Mouse (Mus musculus): ENCODE measurements around the gene Rpl23a. TPM values are rescaled to one million over a fixed set of nuclear protein-coding genes. Genes with fewer than 3 reads are reported as not detected.

Gene Rpl23a
- 774 and 869 TPM in 2 replicates for polyA plus RNA-seq (2015; fragmentation: Nextera tagmentation; extraction: Ambion mirVana)

GRCm38 (mm10) chr11:78182961-78183844 is at the start of gene Rpl23a:
Rpl23a (minus strand) TSS chr11:78183584.
- Histone ChIP-seq H3K27me3 (replicated peaks) (no peaks in the 10 kb centered on the region), H3K9me3 (replicated peaks) (no peaks in the 10 kb centered on the region), H3K4me3 (replicated peaks) (peak within 1 kb of the TSS; percentile 78), H3K4me2 (peak within 1 kb of the TSS; percentile 66), H3K9ac (replicated peaks) (peak within 1 kb of the TSS; percentile 87), H3K27ac (replicated peaks) (peak within 1 kb of the TSS; percentile 95), H3K4me1 (peaks cover 60% of the 10 kb centered on the region), H3K36me3 (peaks cover 24% of the 10 kb centered on the region)
- ATAC-seq (ENCODE audit: low FRiP score) = peak; percentile 92
- WGBS = 0% methylated on average over 38 of the region's 38 CpGs

- no peak overlapping the region for H3K4me2 ChIP-seq
- H3K9ac ChIP-seq (replicated peaks) = no peak overlapping the region
- H3K4me1 ChIP-seq = no peaks in the 10 kb centered on the region
- H3K27ac ChIP-seq (replicated peaks) = no peak overlapping the region
- peaks cover 78% of the 10 kb centered on the region for H3K36me3 ChIP-seq
- no peak overlapping the region for H3K4me3 ChIP-seq (replicated peaks)
- H3K9me3 ChIP-seq (replicated peaks) = no peaks in the 10 kb centered on the region
- 95% methylated on average over 6 of the region's 6 CpGs for WGBS
- H3K27me3 ChIP-seq (replicated peaks) = no peaks in the 10 kb centered on the region
- no peak for ATAC-seq (ENCODE audit: low FRiP score)
Observed at GRCm38 (mm10) chr11:78231518-78231917, 48.1 kb upstream of the Rpl23a start.

GRCm38 (mm10) chr11:78223586-78223985 is 40.2 kb upstream of the Rpl23a start:
- H3K27ac ChIP-seq (replicated peaks) = no peak overlapping the region

GRCm38 (mm10) chr11:78215709-78216317 is 32.4 kb upstream of the Rpl23a start:
- WGBS = 69% methylated on average over 11 of the region's 11 CpGs
- peak; percentile 85 for ATAC-seq (ENCODE audit: low FRiP score)

More at GRCm38 (mm10) chr11:78223586-78223985, 40.2 kb upstream of the Rpl23a start:
- no peak overlapping the region for H3K9ac ChIP-seq (replicated peaks)
- no peaks in the 10 kb centered on the region for H3K27me3 ChIP-seq (replicated peaks)
- H3K4me1 ChIP-seq = no peaks in the 10 kb centered on the region
- no peak for ATAC-seq (ENCODE audit: low FRiP score)
- H3K9me3 ChIP-seq (replicated peaks) = no peaks in the 10 kb centered on the region
- H3K36me3 ChIP-seq = peaks cover 96% of the 10 kb centered on the region
- no peak overlapping the region for H3K4me3 ChIP-seq (replicated peaks)
- 87% methylated on average over 4 of the region's 4 CpGs for WGBS
- H3K4me2 ChIP-seq = no peak overlapping the region

GRCm38 (mm10) chr11:78213086-78213817 is 29.9 kb upstream of the Rpl23a start:
- Histone ChIP-seq H3K9me3 (replicated peaks) (no peaks in the 10 kb centered on the region), H3K4me2 (no peak overlapping the region), H3K27ac (replicated peaks) (no peak overlapping the region), H3K36me3 (peaks cover 96% of the 10 kb centered on the region), H3K27me3 (replicated peaks) (no peaks in the 10 kb centered on the region), H3K4me3 (replicated peaks) (no peak overlapping the region), H3K4me1 (no peaks in the 10 kb centered on the region), H3K9ac (replicated peaks) (no peak overlapping the region)
- ATAC-seq (ENCODE audit: low FRiP score) = no peak
- WGBS = 95% methylated on average over 14 of the region's 14 CpGs

More at GRCm38 (mm10) chr11:78215709-78216317, 32.4 kb upstream of the Rpl23a start:
- Histone ChIP-seq H3K4me2 (no peak overlapping the region), H3K36me3 (peaks cover 95% of the 10 kb centered on the region), H3K4me3 (replicated peaks) (no peak overlapping the region), H3K27me3 (replicated peaks) (no peaks in the 10 kb centered on the region), H3K4me1 (no peaks in the 10 kb centered on the region), H3K9ac (replicated peaks) (no peak overlapping the region), H3K9me3 (replicated peaks) (no peaks in the 10 kb centered on the region), H3K27ac (replicated peaks) (peak overlapping the region; percentile 66)

GRCm38 (mm10) chr11:78211513-78211912 is 28.1 kb upstream of the Rpl23a start:
- peaks cover 98% of the 10 kb centered on the region for H3K36me3 ChIP-seq
- no peak overlapping the region for H3K4me3 ChIP-seq (replicated peaks)
- H3K27me3 ChIP-seq (replicated peaks) = no peaks in the 10 kb centered on the region
- 95% methylated on average over 5 of the region's 5 CpGs for WGBS
- H3K4me2 ChIP-seq = no peak overlapping the region
- peaks cover 2% of the 10 kb centered on the region; the same call in 1 of the 2 replicates for H3K4me1 ChIP-seq
- H3K9ac ChIP-seq (replicated peaks) = no peak overlapping the region
- ATAC-seq (ENCODE audit: low FRiP score) = no peak
- H3K9me3 ChIP-seq (replicated peaks) = no peaks in the 10 kb centered on the region
- H3K27ac ChIP-seq (replicated peaks) = no peak overlapping the region

GRCm38 (mm10) chr11:78210615-78211014 is 27.2 kb upstream of the Rpl23a start:
- no peak overlapping the region for H3K9ac ChIP-seq (replicated peaks)
- ATAC-seq (ENCODE audit: low FRiP score) = no peak

GRCm38 (mm10) chr11:78209886-78210285 is 26.5 kb upstream of the Rpl23a start:
- H3K4me2 ChIP-seq = no peak overlapping the region
- H3K4me1 ChIP-seq = peaks cover 12% of the 10 kb centered on the region; the same call in 1 of the 2 replicates
- H3K4me3 ChIP-seq (replicated peaks) = no peak overlapping the region
- H3K9ac ChIP-seq (replicated peaks) = no peak overlapping the region
- no peak overlapping the region for H3K27ac ChIP-seq (replicated peaks)
- no peaks in the 10 kb centered on the region for H3K9me3 ChIP-seq (replicated peaks)
- no peaks in the 10 kb centered on the region for H3K27me3 ChIP-seq (replicated peaks)
- no peak for ATAC-seq (ENCODE audit: low FRiP score)
- H3K36me3 ChIP-seq = peaks cover 90% of the 10 kb centered on the region
- WGBS = 96% methylated on average over 6 of the region's 6 CpGs

More at GRCm38 (mm10) chr11:78210615-78211014, 27.2 kb upstream of the Rpl23a start:
- no peak overlapping the region for H3K4me2 ChIP-seq
- H3K4me1 ChIP-seq = peaks cover 11% of the 10 kb centered on the region; the same call in 1 of the 2 replicates
- H3K27ac ChIP-seq (replicated peaks) = no peak overlapping the region
- H3K9me3 ChIP-seq (replicated peaks) = no peaks in the 10 kb centered on the region
- H3K36me3 ChIP-seq = peaks cover 96% of the 10 kb centered on the region
- H3K27me3 ChIP-seq (replicated peaks) = no peaks in the 10 kb centered on the region
- H3K4me3 ChIP-seq (replicated peaks) = no peak overlapping the region
- 77% methylated on average over 7 of the region's 7 CpGs for WGBS

- WGBS = 59% methylated on average over 7 of the region's 7 CpGs
- ATAC-seq (ENCODE audit: low FRiP score) = no peak
- H3K9ac ChIP-seq (replicated peaks) = no peak overlapping the region
- H3K36me3 ChIP-seq = peaks cover 69% of the 10 kb centered on the region
- no peak overlapping the region for H3K4me2 ChIP-seq
- no peaks in the 10 kb centered on the region for H3K27me3 ChIP-seq (replicated peaks)
- H3K9me3 ChIP-seq (replicated peaks) = no peaks in the 10 kb centered on the region
- no peak overlapping the region; the same call in 1 of the 2 replicates for H3K27ac ChIP-seq (replicated peaks)
- H3K4me3 ChIP-seq (replicated peaks) = no peak overlapping the region
- peaks cover 18% of the 10 kb centered on the region; the same call in 1 of the 2 replicates for H3K4me1 ChIP-seq
Observed at GRCm38 (mm10) chr11:78207190-78207589, 23.8 kb upstream of the Rpl23a start.

- Histone ChIP-seq H3K9ac (replicated peaks) (no peak overlapping the region), H3K4me1 (peaks cover 18% of the 10 kb centered on the region; the same call in 1 of the 2 replicates), H3K4me2 (no peak overlapping the region), H3K27ac (replicated peaks) (peak overlapping the region; percentile 72), H3K36me3 (peaks cover 53% of the 10 kb centered on the region), H3K9me3 (replicated peaks) (no peaks in the 10 kb centered on the region), H3K27me3 (replicated peaks) (no peaks in the 10 kb centered on the region), H3K4me3 (replicated peaks) (no peak overlapping the region)
- WGBS = 16% methylated on average over 13 of the region's 13 CpGs
- ATAC-seq (ENCODE audit: low FRiP score) = peak; percentile 53
Observed at GRCm38 (mm10) chr11:78205361-78206206, 22.2 kb upstream of the Rpl23a start.
